Mouse (Mus musculus) kidney, adult 10 weeks (tissue): ENCODE data around the gene Olfr419. TPM values are rescaled to one million over a fixed set of nuclear protein-coding genes. Genes with fewer than 3 reads are reported as not detected.

ENCODE experiments used
- polyA plus RNA-seq: library from polyadenylated mRNA; stranded (reverse); fragments of 350-450 nt; fragmentation: Illumina TruSeq; extraction: RNeasy Lipid Tissue Mini Kit (QIAGEN cat#74804); gene quantifications from one replicate; pipeline ENCODE4 v1.2.3, GENCODE M21; 2014; ENCODE audit warnings: low read depth, low replicate concordance

Olfr419 gene
- polyA plus RNA-seq: not detected

GRCm38 (mm10) chr1:174251961-174252360, at the start of gene Olfr419:
Gene Olfr419, minus strand, starts transcription at chr1:174252061.

Other genes starting within 250 kb of the Olfr419 start
- 2.0 TPM for gene Ifi205, start 220.3 kb downstream of the Olfr419 start, polyA plus RNA-seq
- gene Olfr433, start 211.4 kb downstream of the Olfr419 start, polyA plus RNA-seq: not detected
- not detected for gene Olfr432, start 202.9 kb downstream of the Olfr419 start, polyA plus RNA-seq
- gene Olfr430, start 185.5 kb downstream of the Olfr419 start, polyA plus RNA-seq: not detected
- gene Olfr429, start 167.7 kb downstream of the Olfr419 start, polyA plus RNA-seq: not detected
- not detected for gene Olfr427, start 155.2 kb downstream of the Olfr419 start, polyA plus RNA-seq
- gene Olfr231, start 130.9 kb downstream of the Olfr419 start, polyA plus RNA-seq: not detected
- gene Olfr424, start 120.5 kb downstream of the Olfr419 start, polyA plus RNA-seq: not detected
- not detected for gene Olfr420, start 96.4 kb downstream of the Olfr419 start, polyA plus RNA-seq
- not detected for gene Spta1, start 79.3 kb downstream of the Olfr419 start, polyA plus RNA-seq
- gene Mptx1, start 78.5 kb upstream of the Olfr419 start, polyA plus RNA-seq: not detected
- not detected for gene Olfr417, start 113.1 kb upstream of the Olfr419 start, polyA plus RNA-seq
- gene Olfr248, start 139.0 kb upstream of the Olfr419 start, polyA plus RNA-seq: not detected
- not detected for gene Olfr414, start 172.0 kb upstream of the Olfr419 start, polyA plus RNA-seq
- gene Olfr220, start 190.0 kb upstream of the Olfr419 start, polyA plus RNA-seq: not detected
- gene Fmn2, start 249.8 kb upstream of the Olfr419 start, polyA plus RNA-seq: 0.28 TPM